Mouse (Mus musculus): ENCODE measurements around the gene Ttc27.

Ttc27 gene

DNA sequence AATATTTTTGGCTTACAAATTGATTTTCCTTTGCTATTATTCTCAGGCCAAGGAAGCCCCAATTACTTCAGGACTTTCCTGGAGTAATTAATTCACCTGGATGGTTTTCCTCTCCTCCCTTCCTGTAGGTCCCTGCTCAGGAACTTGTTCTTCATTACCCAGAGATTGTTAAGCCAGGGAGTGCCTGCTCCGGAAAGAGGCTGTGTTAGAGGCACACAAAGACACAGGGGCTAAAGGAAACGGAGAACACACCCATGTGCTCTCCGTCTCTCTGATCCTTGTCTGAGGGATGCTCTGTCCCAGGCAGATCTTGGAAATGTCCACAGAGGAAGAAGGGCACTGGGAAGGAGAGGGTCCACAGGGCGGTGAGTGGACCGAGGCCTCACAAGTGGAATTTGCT, 158.2 kb downstream of the Ttc27 start:
- DNase-seq (ENCODE audit: low read depth, low spot score), result no peak

DNA sequence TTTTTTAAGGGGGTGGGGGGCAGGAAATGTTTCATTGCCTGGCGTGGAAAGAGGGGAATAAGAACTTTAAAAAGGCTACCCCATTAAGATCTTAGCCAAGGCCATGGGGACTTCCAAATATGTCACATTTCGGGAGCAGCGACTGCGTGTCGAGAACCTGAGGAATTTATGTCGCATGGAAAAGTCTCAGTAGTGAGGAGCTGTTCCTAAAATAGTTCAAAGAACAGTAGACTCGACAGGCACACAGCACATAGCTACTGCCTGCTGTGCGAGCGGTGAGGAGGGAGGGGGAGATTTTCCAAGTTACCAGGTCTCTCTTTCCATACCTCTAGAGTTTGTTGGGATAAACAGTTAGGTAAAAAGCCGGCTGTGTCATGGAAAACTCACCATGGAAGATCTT, 159.4 kb downstream of the Ttc27 start:
- DNase-seq (ENCODE audit: low read depth, low spot score), result no peak

DNA sequence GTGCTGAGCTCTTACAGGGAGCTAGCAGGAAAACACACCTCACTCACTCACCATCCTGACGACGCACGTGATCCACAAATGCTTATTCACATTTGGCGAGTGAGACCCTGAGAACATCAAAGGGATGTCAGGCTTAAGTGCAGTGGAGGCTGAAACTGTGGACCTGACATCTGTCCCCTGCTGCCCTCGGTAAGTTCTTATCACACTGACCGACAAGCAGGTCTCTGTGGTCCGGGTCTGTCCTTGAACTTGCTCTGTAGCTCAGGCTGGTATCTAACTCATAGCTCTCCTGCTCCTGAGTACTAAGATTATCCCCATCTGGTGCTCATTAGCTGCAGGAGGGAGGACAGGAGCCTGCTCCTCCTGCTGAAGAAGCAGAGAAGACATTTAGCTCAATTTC, 162.2 kb downstream of the Ttc27 start:
- no peak for DNase-seq (ENCODE audit: low read depth, low spot score)

DNA sequence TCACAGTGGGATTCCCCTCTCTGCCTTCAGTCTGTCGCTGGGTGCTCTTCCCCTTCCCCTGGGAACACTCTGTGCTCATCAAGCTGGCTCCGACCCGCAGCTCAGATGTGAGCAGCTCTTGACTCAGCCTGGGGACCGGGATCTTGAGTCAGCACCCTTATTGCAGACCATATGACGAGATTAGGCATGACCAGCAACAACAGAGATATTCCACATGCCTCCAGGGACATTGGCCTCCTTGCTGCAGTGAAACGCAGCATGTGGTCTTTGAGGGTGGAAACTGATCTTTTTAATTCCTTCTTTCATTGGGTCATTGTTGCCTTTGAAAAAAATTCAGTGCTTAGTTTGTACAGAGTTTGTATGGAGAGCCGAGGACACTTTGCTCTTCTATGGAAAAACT, 169.5 kb downstream of the Ttc27 start:
- no peak for DNase-seq (ENCODE audit: low read depth, low spot score)

DNA sequence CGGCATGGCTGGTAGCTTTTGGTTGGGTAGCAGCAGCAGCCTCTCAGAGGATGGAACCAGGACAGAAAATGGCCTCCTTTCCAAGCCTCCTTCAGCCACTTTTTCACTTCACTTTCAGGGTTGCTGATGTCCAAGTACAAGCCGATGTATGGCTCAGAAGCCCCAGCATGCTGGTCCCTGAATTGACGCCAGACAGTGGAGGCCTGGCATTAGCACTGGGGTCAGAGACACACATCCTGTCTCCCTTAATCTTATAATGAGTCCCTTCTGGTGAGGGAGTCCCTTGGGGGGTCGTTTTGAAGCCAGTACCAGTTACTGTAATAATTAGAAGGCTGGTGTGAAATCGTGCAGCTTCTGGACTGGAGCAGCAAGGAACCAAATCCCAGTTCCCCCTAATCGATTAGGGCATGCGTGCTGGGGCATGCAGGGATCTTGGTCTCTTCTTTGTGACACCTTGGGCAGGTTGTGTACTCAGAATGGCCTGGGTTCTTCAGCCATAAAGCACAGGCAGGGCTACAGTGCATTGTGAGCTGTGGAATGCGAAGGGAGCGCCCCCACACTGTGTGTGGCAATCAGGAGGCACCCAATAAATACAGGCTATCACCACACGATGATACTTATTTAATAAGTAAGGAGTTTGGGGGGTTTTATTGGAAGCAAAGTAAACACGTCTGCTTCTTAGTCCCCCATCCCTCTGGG, 171.5 kb downstream of the Ttc27 start:
- peak; percentile 74 for DNase-seq (ENCODE audit: low read depth, low spot score)

DNA sequence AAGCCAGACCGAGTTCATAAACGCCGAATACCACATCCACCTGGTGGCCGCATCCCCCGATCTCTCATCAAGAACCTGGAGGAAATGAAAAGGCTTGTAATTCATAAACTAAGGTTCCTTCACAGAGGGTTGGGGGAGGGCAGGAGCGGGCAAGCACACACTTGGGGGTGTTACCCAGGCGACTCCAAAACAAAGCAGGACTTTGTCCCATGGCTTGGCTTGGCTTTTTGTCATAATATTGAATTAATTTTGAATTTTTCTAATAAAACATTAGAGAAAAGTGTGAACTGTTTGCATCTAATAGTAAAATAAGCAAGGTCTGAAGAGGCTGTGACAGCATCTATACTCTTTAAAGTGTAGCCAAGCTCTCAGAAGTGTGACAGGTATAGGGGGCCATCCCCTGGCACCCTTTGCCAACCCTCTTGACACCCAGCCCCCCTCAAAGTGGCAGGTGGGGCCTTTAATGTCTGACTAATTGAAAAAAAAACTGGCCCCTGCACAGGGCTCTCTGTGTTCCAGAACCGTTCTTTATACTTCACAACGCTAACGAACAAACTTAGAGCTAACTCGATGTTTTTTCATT, 172.1 kb downstream of the Ttc27 start:
- no peak for DNase-seq (ENCODE audit: low read depth, low spot score)

DNA sequence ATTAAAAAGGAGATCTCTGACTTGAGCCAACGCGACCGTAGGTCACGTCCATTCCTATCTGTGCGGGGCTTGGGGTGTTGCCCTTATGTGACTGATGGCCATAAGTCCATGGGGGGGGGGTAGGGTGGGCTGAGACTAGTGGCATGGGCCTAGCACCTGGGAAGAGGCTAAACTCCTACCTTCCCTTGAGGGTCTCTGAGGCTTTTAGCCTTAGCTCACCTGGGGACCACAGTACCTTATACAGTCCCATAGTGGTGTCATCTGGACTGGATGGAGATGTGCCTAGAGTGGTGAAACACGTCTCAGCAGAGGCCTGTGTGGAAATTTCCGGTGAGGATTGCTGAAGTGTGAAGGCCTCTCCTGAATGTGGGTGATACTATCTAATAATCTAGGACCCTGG, 184.9 kb downstream of the Ttc27 start:
- DNase-seq (ENCODE audit: low read depth, low spot score), result no peak

DNA sequence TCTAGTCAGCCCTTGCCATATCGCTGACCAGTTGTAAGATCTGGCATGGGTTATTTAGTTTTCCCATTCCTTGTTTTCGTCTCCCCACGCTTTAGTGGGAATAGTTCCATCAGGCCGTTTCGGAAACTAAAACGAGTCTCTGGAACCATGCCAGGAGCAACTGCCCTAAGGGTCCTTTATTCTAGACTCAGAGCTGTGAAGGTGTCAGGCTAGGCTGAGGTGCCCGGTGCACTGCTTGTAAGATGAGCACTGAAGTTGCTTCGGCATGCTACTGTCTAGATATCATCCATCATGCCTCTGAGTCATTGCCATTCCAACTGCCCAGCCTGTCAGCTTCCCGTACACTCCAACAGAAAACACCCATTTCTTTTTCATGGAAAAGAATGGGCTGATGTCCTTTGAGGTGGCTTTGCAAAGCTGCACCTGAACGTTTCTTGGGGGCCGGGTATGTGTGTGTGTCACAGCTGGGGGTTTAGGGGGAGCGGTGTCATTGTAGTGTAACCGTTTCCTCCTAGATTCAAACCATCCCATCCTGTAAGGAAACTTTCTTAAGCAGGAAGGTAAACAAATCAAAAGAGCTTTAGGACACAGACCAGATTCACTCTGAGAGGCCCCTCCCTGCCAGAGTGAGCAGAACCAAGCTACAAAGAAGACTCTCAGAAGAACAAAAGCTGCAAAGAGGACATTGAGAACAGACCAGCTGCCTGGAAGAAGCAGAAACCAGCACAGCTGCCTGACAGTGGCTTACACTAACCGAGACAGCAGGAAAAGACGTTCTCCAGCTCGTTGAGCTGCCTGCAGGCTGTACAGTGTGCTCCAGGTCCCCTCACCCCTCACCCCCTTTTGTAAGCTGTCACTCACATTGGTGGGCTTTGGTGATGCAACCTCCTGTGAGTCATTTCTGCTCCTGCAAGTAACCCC, 186.1 kb downstream of the Ttc27 start:
- DNase-seq (ENCODE audit: low read depth, low spot score), result no peak

DNA sequence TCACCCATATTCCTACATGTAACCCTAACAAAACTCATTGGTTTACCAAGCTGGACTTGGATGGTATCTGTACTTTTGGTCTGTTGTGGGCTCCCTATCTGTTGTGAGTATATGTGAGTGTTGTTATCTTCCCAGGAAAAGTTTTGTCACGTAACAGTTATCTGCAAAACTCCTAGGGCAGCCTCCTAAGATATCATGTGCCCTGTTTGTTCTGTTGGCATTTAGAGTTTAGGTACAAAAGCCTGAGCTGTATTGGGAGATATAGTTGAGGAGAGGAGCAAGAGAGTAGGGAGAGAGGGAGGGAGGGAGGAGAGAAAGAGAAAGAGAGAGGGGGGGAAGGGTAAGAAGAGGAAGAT, 186.8 kb downstream of the Ttc27 start:
- DNase-seq (ENCODE audit: low read depth, low spot score), result no peak

DNA sequence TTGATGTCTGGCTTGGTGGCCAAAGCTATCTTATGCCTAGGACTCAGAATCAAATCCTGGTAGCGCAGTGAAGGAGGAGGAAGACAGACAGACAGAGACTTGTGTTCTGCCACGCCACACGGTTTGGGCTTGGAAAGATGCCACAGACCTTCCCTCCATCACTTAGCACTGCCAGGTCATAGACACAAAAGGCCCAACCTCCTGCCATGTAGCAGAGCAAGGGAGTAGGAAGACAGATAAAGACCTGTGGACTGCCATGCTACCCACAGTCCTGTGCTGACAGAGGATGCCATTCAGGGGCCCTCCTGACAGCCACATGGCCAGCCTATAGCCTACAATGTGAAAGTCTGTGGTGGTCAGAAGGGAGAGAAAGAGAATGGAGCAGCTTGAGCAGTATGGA, 187.4 kb downstream of the Ttc27 start:
- no peak for DNase-seq (ENCODE audit: low read depth, low spot score)

DNA sequence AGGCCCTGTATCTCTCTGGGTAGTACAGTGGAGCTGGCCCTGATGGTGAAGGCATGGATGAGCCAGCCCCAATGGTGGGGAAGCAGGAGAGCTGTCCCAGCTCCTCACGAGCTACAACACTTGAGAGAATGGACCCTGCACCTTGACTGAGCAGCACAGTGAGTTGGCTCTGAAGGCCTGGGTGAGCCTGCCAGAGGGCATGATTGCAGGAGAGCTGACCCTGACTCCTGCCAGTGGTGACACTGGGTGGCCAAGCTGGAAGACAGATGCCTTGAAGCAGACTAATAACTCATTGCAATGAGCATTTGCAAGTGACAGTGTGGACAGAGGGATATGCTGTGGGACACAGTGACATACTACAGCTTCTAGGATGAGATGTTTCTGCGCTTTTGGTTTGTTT, 195.5 kb downstream of the Ttc27 start:
- no peak for DNase-seq (ENCODE audit: low read depth, low spot score)

Data from forelimb bud, embryonic 11.5 days (tissue).